ENCODE assay signal across 8 mouse cellular contexts in genomic region chr4:102255295-102255670, GRCm38 (mm10).
A peak's percentile ranks its signal among the peaks of the same experiment; 100 is the strongest.
DNase-seq lines count a peak whose midpoint lies in the region; ATAC-seq and TF ChIP-seq lines count a peak whose summit lies in the region.
"Had no signal": no experiment of that assay in that cellular context is flagged by ENCODE, and none has a peak within 500 bp of the region (broad histone marks: within the 10 kb centered on the region; RNA-seq: fewer than 3 reads in every experiment).

No protein-coding gene starts in this region.

- TF ChIP-seq EP300 in lung, postnatal 0 days (IDR thresholded peaks at IDR 0.05): no peak

- TF ChIP-seq CTCF in lung, postnatal 0 days (IDR thresholded peaks at IDR 0.05): no peak
- no peak for TF ChIP-seq CTCF in forebrain, postnatal 0 days (IDR thresholded peaks at IDR 0.05; ENCODE audit: low read depth)

- peak overlapping the region; percentile 46 for H3K4me2 ChIP-seq in lung, postnatal 0 days (replicated peaks; ENCODE audit: low read depth, low read length)
- peak overlapping the region; percentile 60 for H3K4me2 ChIP-seq in forebrain, postnatal 0 days (ENCODE audit: low read depth)
- peak overlapping the region; percentile 19; the same call in 1 of the 2 replicates for H3K4me2 ChIP-seq in liver, embryonic 13.5 days
- peak overlapping the region; percentile 49 for H3K4me2 ChIP-seq in stomach, embryonic 16.5 days (ENCODE audit: low read depth, low read length)

- peak; percentile 6 for DNase-seq in lung, postnatal 0 days (ENCODE audit: low spot score)
- DNase-seq in lung, adult 18-20 months: no peak
- no peak for DNase-seq in forebrain, postnatal 0 days
- DNase-seq in liver, embryonic 13.5 days: no peak
- DNase-seq in left cerebral cortex, postnatal 10 days (ENCODE audit: extremely low spot score in 1 of 2, low spot score in 2 of 2): no peak

- intact Hi-C loops in left cerebral cortex, postnatal 10 days (cut with DNase I): loop anchor here (10.0 kb wide), 1 partner anchor 60 kb away; no protein-coding TSS in a partner anchor

- H3K4me1 ChIP-seq in lung, postnatal 0 days (ENCODE audit: insufficient read depth, low read depth, low read length): no peaks in the 10 kb centered on the region; the same call in 1 of the 2 replicates
- peaks cover 3% of the 10 kb centered on the region; the same call in 1 of the 2 replicates for H3K4me1 ChIP-seq in forebrain, postnatal 0 days (ENCODE audit: insufficient read depth)
- H3K4me1 ChIP-seq in liver, embryonic 13.5 days (replicated peaks): no peaks in the 10 kb centered on the region
- peaks cover 9% of the 10 kb centered on the region; the same call in 1 of the 2 replicates for H3K4me1 ChIP-seq in stomach, embryonic 16.5 days (ENCODE audit: control insufficient read depth, insufficient read depth, low read length)

- H3K27ac ChIP-seq in lung, postnatal 0 days (ENCODE audit: low read length): no peak overlapping the region; the same call in 1 of the 2 replicates
- peak overlapping the region; percentile 76 for H3K27ac ChIP-seq in forebrain, postnatal 0 days (ENCODE audit: low read depth, low read length)
- H3K27ac ChIP-seq in liver, embryonic 13.5 days: no peak overlapping the region
- peak overlapping the region; percentile 60; the same call in 1 of the 2 replicates for H3K27ac ChIP-seq in stomach, embryonic 16.5 days (ENCODE audit: low read length)
- H3K27ac ChIP-seq: liver, embryonic 14.5 days had no signal

- no peak overlapping the region for H3K4me3 ChIP-seq in lung, postnatal 0 days (ENCODE audit: low read depth, low read length)
- H3K4me3 ChIP-seq in forebrain, postnatal 0 days (ENCODE audit: low read depth, low read length): peak overlapping the region; percentile 45
- H3K4me3 ChIP-seq in liver, embryonic 13.5 days (replicated peaks): no peak overlapping the region
- H3K4me3 ChIP-seq in stomach, embryonic 16.5 days (replicated peaks; ENCODE audit: low read length): peak overlapping the region; percentile 30

- H3K9me3 ChIP-seq in lung, postnatal 0 days (ENCODE audit: low read length): no peaks in the 10 kb centered on the region
- H3K9me3 ChIP-seq in forebrain, postnatal 0 days (ENCODE audit: low read length): no peaks in the 10 kb centered on the region
- H3K9me3 ChIP-seq in liver, embryonic 13.5 days (replicated peaks): no peaks in the 10 kb centered on the region
- no peaks in the 10 kb centered on the region for H3K9me3 ChIP-seq in stomach, embryonic 16.5 days (replicated peaks; ENCODE audit: control insufficient read depth, low read length)

- no peaks in the 10 kb centered on the region for H3K36me3 ChIP-seq in lung, postnatal 0 days (ENCODE audit: insufficient read depth, low read length)
- H3K36me3 ChIP-seq in forebrain, postnatal 0 days (ENCODE audit: insufficient read depth): no peaks in the 10 kb centered on the region
- H3K36me3 ChIP-seq in liver, embryonic 13.5 days: no peaks in the 10 kb centered on the region
- no peaks in the 10 kb centered on the region for H3K36me3 ChIP-seq in stomach, embryonic 16.5 days (ENCODE audit: control insufficient read depth, insufficient read depth, low read length)

- H3K27me3 ChIP-seq in lung, postnatal 0 days (replicated peaks; ENCODE audit: insufficient read depth, low read length): no peaks in the 10 kb centered on the region
- H3K27me3 ChIP-seq in forebrain, postnatal 0 days (ENCODE audit: insufficient read depth, low read length): no peaks in the 10 kb centered on the region
- no peaks in the 10 kb centered on the region for H3K27me3 ChIP-seq in liver, embryonic 13.5 days
- no peaks in the 10 kb centered on the region for H3K27me3 ChIP-seq in stomach, embryonic 16.5 days (ENCODE audit: control insufficient read depth, insufficient read depth, low read length)

- WGBS in lung, postnatal 0 days: 30% methylated on average over 9 of the region's 9 CpGs
- WGBS in forebrain, postnatal 0 days: 8% methylated on average over 9 of the region's 9 CpGs
- 65% methylated on average over 9 of the region's 9 CpGs for WGBS in liver, embryonic 13.5 days (ENCODE audit: insufficient replicate concordance)
- WGBS in stomach, embryonic 16.5 days: 37% methylated on average over 9 of the region's 9 CpGs

- peak; percentile 32; the same call in 1 of the 2 replicates for ATAC-seq in lung, postnatal 0 days
- peak; percentile 5; the same call in 1 of the 2 replicates for ATAC-seq in forebrain, postnatal 0 days
- ATAC-seq in liver, embryonic 13.5 days (ENCODE audit: low read depth): no peak
- ATAC-seq in stomach, embryonic 16.5 days (ENCODE audit: insufficient read depth, low FRiP score): no peak
- no peak for ATAC-seq in cerebellum, adult (ENCODE audit: insufficient number of reproducible peaks, low FRiP score, low TSS enrichment)

- no peak overlapping the region for H3K9ac ChIP-seq in lung, postnatal 0 days (replicated peaks; ENCODE audit: low read depth)
- peak overlapping the region; percentile 57 for H3K9ac ChIP-seq in forebrain, postnatal 0 days
- H3K9ac ChIP-seq in liver, embryonic 13.5 days: no peak overlapping the region
- peak overlapping the region; percentile 51 for H3K9ac ChIP-seq in stomach, embryonic 16.5 days (ENCODE audit: low read length)
- H3K9ac ChIP-seq: liver, embryonic 14.5 days had no signal

Comparison
In these comparisons a context has a peak if more than half of its experiments do, and no peak if none do; other contexts are left out.
1. ATAC-seq: peak in lung, postnatal 0 days (single experiment) and forebrain, postnatal 0 days (single experiment); none in liver, embryonic 13.5 days (single experiment), stomach, embryonic 16.5 days (single experiment) and cerebellum, adult (single experiment).
2. H3K27ac ChIP-seq: peak in forebrain, postnatal 0 days (single experiment) and stomach, embryonic 16.5 days (single experiment); none in lung, postnatal 0 days (single experiment) and liver, embryonic 13.5 days (single experiment).
3. H3K4me3 ChIP-seq: peak in forebrain, postnatal 0 days (single experiment) and stomach, embryonic 16.5 days (single experiment); none in lung, postnatal 0 days (single experiment) and liver, embryonic 13.5 days (single experiment).
4. H3K9ac ChIP-seq: peak in forebrain, postnatal 0 days (single experiment) and stomach, embryonic 16.5 days (single experiment); none in lung, postnatal 0 days (single experiment) and liver, embryonic 13.5 days (single experiment).
5. Peak in every context shown above with its lines, with median percentiles within 50 percentile points of each other: H3K4me2 ChIP-seq.